Mouse (Mus musculus) E14TG2a.4 (cell line): ENCODE measurements around the gene Gm49318.
A peak's percentile ranks its signal among the peaks of the same experiment; 100 is the strongest.

Source experiments
- H3K27me3 ChIP-seq: 2 replicates; pipeline ENCODE4 v1.6.1; 2014; ENCODE audit warnings: low read length, control low read depth; ENCODE audit not compliant: insufficient read depth
- H3K36me3 ChIP-seq: 2 replicates; pipeline ENCODE4 v1.6.1; 2014; ENCODE audit warnings: low read length, control low read depth; ENCODE audit not compliant: insufficient read depth
- H3K4me1 ChIP-seq: replicated peaks from 2 replicates; pipeline ENCODE4 v1.6.1; 2014; ENCODE audit warnings: low read depth, low read length, control low read depth
- H3K4me3 ChIP-seq: replicated peaks from 2 replicates; pipeline ENCODE4 v1.5.1; 2014; ENCODE audit warnings: mild to moderate bottlenecking, low read length
- H3K9me3 ChIP-seq: 2 replicates; pipeline ENCODE4 v1.6.1; 2014; ENCODE audit warnings: low read length, control low read depth
- CTCF ChIP-seq: conservative IDR thresholded peaks from 2 replicates; pipeline ENCODE4 v1.5.1; 2014; ENCODE audit warnings: low read length
- NANOG ChIP-seq: IDR thresholded peaks from 2 replicates; pipeline ENCODE4 v1.6.1; 2014; ENCODE audit warnings: borderline replicate concordance, low read length, mixed read lengths
- POU5F1 ChIP-seq: IDR thresholded peaks from 2 replicates; pipeline ENCODE4 v1.6.1; 2014; ENCODE audit warnings: low read length, borderline replicate concordance

The Gm49318 gene

GRCm38 (mm10) chr9:22098993-22099696 lies 28.1 kb upstream of the Gm49318 start, which contains the start of gene Cnn1:
TSS of gene Cnn1 (plus strand) at chr9:22099216.
- peak within 1 kb of the TSS; percentile 60 for H3K4me3 ChIP-seq
- H3K27me3 ChIP-seq: peaks cover 72% of the 10 kb centered on the region
- no peak for TF ChIP-seq CTCF
- no peak for TF ChIP-seq NANOG
- no peak for TF ChIP-seq POU5F1
- no peaks in the 10 kb centered on the region for H3K36me3 ChIP-seq
- H3K9me3 ChIP-seq: no peaks in the 10 kb centered on the region
- H3K4me1 ChIP-seq: peaks cover 28% of the 10 kb centered on the region

GRCm38 (mm10) chr9:22095854-22096307 lies 24.8 kb upstream of the Gm49318 start:
- no peak for TF ChIP-seq NANOG
- TF ChIP-seq POU5F1: no peak
- TF ChIP-seq CTCF: peak; percentile 18; the same call in 1 of the 2 replicates
- Histone ChIP-seq H3K27me3 (peaks cover 63% of the 10 kb centered on the region), H3K4me1 (peaks cover 36% of the 10 kb centered on the region), H3K36me3 (no peaks in the 10 kb centered on the region), H3K9me3 (no peaks in the 10 kb centered on the region), H3K4me3 (peak overlapping the region; percentile 65)

GRCm38 (mm10) chr9:22092746-22093145 lies 21.7 kb upstream of the Gm49318 start:
- H3K36me3 ChIP-seq: no peaks in the 10 kb centered on the region
- TF ChIP-seq CTCF (no peak), POU5F1 (no peak), NANOG (no peak)
- no peak overlapping the region for H3K4me3 ChIP-seq
- no peaks in the 10 kb centered on the region for H3K9me3 ChIP-seq
- peaks cover 15% of the 10 kb centered on the region; the same call in 1 of the 2 replicates for H3K4me1 ChIP-seq
- peaks cover 34% of the 10 kb centered on the region for H3K27me3 ChIP-seq

GRCm38 (mm10) chr9:22089986-22090385 lies 18.9 kb upstream of the Gm49318 start:
- H3K4me1 ChIP-seq: peaks cover 16% of the 10 kb centered on the region
- H3K4me3 ChIP-seq: no peak overlapping the region
- H3K27me3 ChIP-seq: peaks cover 10% of the 10 kb centered on the region
- H3K9me3 ChIP-seq: no peaks in the 10 kb centered on the region
- no peaks in the 10 kb centered on the region for H3K36me3 ChIP-seq
- TF ChIP-seq POU5F1 (no peak), NANOG (no peak), CTCF (no peak)

DNA sequence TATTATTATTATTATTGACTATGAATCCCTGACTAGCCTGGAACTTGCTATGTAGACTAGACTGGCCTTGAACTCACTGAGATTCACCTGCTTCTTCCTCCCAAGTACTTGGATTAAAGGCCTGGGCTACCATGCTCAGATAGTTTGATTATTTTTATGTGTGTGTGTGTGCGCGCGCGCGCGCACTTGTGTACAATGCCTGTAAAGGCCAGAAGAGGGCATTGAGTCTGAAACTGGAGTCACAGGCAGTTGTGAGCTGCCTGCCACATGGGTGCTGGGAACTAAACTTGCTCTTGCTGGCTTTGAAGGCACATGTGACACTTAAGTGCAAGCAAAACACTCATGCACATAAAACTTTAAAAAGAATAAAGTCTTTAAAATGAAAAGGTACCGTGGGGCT lies 18.2 kb upstream of the Gm49318 start:
- Histone ChIP-seq H3K36me3 (no peaks in the 10 kb centered on the region), H3K9me3 (no peaks in the 10 kb centered on the region), H3K27me3 (peaks cover 4% of the 10 kb centered on the region; the same call in 1 of the 2 replicates), H3K4me1 (peaks cover 20% of the 10 kb centered on the region), H3K4me3 (no peak overlapping the region)
- TF ChIP-seq NANOG: no peak
- no peak for TF ChIP-seq POU5F1
- no peak for TF ChIP-seq CTCF

DNA sequence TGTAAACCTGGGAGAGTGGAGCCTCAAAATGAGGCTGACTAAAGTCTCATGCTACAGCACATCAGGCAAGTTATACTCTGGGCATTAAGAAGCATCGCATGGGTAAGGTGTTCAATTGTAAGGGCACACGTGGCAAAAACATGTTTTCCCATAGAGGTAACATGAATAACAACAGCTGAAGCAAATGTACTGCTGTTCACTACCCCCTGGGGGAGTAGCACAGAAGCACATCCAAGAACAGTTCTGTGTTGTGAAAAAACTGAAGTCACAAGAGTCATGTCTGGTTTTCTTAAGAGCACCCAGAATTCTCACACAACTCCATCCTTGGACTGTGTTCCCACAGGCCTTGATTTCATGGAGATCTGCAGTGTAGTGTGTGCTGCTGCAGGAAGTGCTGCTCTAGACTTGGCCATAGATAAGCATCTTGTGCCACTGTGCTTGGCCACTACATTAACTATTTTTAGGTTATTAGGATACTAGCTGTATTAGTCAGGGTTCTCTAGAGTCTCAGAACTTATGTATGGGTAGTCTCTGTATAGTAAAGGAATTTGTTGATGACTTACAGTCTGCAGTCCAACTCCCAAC lies 16.1 kb upstream of the Gm49318 start:
- peaks cover 25% of the 10 kb centered on the region for H3K4me1 ChIP-seq
- no peak for TF ChIP-seq POU5F1
- no peak for TF ChIP-seq NANOG
- no peak for TF ChIP-seq CTCF
- H3K9me3 ChIP-seq: no peaks in the 10 kb centered on the region
- H3K4me3 ChIP-seq: no peak overlapping the region
- no peaks in the 10 kb centered on the region for H3K27me3 ChIP-seq
- peaks cover 17% of the 10 kb centered on the region for H3K36me3 ChIP-seq

DNA sequence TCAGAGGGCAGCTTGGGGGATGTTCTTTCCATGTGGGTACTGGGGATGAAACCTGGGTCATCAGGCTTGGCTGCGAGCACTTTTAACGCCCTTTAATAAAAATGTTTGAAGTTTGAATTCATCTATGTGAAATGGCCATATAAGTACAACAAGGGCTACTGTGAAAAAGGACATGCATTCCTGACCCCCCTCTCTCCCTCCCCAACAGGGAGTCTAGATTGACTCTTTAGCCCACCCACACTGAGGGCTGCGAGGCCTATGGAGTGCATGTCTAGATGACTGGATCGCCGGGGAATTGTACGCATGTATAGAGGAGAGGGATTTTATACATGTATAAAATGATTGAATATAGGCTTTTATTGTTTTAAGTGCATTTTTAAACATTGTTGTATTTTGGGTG lies 15.0 kb upstream of the Gm49318 start:
- Histone ChIP-seq H3K9me3 (no peaks in the 10 kb centered on the region), H3K4me1 (peaks cover 25% of the 10 kb centered on the region)
- TF ChIP-seq CTCF (no peak), POU5F1 (no peak), NANOG (no peak)

DNA sequence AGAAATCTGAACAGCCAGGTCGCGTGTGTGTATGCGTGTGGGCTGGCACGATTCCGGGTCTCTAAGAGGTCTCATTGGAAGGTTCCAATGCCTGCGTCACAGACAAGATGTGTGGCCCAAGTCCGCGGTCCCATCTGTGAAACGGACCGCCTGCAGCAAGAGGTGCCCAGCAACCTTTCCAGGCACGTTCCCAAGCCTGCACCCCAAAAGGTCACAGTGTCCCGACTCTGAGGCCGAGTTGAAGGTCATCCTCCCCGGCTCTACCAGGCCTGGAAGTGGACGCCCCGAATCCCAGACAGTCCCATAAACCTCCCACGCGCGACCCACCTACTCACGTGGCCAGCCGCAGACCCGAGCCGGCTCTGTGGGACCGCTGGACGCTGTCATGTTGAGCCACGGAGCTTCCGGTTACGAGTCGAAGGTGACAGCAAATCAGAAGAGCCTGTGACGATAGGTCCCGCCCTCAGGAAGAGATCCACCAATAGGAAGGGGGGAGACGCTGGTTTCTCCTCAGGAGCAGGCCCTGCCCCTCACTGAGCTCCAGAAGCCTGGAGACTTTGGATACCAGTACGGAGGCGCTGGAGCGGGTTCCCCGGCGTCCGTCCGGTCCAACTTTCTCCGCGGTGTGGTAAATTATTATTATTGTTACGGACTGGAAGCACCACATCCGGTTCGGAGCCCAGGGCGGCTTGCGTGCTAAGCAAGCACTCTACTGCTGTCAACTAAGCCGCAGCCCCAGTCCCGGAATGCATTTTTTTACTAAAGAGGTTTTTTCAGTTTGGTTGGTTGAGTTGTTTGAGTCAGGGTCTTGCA lies 14.2 kb upstream of the Gm49318 start, which contains the start of gene Ecsit:
Ecsit (minus strand) TSS at position 417 of the 813 bp plus-strand sequence.
- Histone ChIP-seq H3K36me3 (peaks cover 34% of the 10 kb centered on the region), H3K27me3 (no peaks in the 10 kb centered on the region), H3K9me3 (no peaks in the 10 kb centered on the region)

More for the DNA sequence above, 15.0 kb upstream of the Gm49318 start:
- Histone ChIP-seq H3K36me3 (peaks cover 26% of the 10 kb centered on the region), H3K27me3 (no peaks in the 10 kb centered on the region), H3K4me3 (peak overlapping the region; percentile 95)

More for the DNA sequence above, 14.2 kb upstream of the Gm49318 start, which contains the start of gene Ecsit:
- Histone ChIP-seq H3K4me1 (peaks cover 25% of the 10 kb centered on the region), H3K4me3 (peak within 1 kb of the TSS; percentile 95)
- TF ChIP-seq CTCF (no peak), POU5F1 (no peak), NANOG (no peak)
